Mouse (Mus musculus) ES-E14 (cell line): Measurements from ENCODE around the gene Etv5.

Source experiments
- CHD2 ChIP-seq: IDR thresholded peaks from 2 replicates; pipeline ENCODE4 v1.6.1; 2014; ENCODE audit warnings: mild to moderate bottlenecking, low read depth, low read length, inconsistent platforms
- MAFK ChIP-seq: IDR thresholded peaks from 2 replicates; pipeline ENCODE4 v1.6.1; 2014; ENCODE audit warnings: mild to moderate bottlenecking, low read depth, low read length, inconsistent platforms; ENCODE audit not compliant: insufficient read depth
- ZC3H11A ChIP-seq: IDR thresholded peaks from 2 replicates; pipeline ENCODE4 v1.6.1; 2012; ENCODE audit warnings: low read depth, mild to moderate bottlenecking, inconsistent platforms, low read length, borderline replicate concordance
- ZNF384 ChIP-seq: IDR thresholded peaks from 2 replicates; pipeline ENCODE4 v1.6.1; 2012; ENCODE audit warnings: low read depth, low read length, inconsistent platforms

- TF ChIP-seq CHD2 (no peak), MAFK (no peak), ZNF384 (no peak), ZC3H11A (no peak)
Observed at GRCm38 (mm10) chr16:22379342-22379741, 60.2 kb downstream of the Etv5 start.
